Mouse (Mus musculus): ENCODE measurements around the gene Kbtbd7.
"Not testable (repeated sequence)": the region's sequence is repeated elsewhere in the genome, so short reads cannot be mapped to it uniquely, and the experiment has no call there.

Kbtbd7 gene

DNA sequence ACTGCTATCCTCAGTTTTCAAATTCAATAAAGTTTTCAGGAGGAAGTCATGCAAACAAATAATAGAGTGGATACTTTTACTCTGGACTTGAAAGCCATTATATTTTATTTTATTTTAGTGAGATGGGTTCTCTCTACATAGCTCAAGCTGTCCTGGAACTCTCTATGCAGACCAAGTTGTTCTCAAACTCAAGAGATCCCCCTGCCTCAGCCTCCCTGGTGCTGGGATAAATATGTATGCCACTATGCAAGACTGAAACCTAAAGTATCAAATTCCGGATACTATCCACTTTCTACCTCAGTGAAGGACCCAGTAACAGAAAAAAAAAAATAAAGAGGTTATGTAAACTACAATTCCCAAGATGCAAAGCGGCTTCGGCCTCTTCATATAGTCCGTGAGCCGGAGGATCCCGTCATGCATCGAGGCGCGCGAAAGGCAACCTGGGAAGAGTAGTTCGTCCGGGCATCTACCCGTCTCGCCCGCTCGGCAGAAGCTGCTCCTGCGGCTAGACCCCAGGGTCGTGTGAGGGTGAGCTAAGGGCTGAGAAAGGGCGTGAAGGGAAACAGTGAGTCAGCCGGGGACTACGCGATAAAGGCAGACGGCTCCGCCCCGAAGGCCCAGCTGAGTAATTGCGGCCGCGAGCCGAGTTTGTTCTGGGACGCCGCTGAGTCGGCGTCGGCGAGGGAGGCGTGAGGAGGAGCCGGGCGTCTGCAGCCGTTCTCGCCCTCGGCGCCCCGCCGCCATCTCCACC, at the start of gene Kbtbd7:
Gene Kbtbd7 (plus strand): TSS at position 533 of the 751 bp plus-strand sequence.
- DNase-seq (ENCODE audit: low read depth) = peak; percentile 94

DNA sequence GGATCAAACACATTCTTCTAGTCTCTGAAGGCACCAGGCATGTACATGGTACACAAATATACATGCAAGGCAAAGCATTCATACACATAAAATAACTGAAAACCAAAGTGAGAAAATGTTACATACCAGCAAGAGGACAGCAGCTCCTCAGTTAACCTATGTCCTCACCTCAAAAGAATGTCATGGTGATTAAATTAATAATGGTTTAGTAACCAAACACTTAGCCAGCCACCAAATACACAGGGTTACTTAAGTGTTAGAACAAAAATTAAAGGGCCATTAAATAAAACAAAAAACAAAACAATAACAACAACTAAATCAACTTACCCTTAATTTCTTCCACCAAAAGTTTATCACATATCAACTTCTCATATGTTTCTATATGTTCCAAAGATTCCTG, 49.3 kb upstream of the Kbtbd7 start:
- DNase-seq (ENCODE audit: low read depth) = no peak

DNA sequence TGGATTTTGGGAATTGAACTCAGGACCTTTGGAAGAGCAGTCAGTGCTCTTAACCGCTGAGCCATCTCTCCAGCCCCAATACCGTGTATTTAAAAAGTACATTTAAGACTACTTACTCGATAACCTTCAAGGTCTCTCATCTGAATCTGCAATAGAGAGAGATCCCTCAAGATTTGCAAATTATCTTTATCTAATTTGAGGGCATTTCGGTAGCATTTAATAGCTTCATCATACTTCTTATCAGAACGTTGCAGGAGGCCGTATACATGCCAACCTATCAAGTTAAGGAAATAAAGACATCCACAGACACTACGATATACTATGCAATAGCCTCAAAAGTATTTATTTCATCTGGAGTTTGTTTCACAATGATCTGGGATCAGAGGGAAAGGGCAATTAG, 43.2 kb upstream of the Kbtbd7 start:
- no peak for DNase-seq (ENCODE audit: low read depth)

DNA sequence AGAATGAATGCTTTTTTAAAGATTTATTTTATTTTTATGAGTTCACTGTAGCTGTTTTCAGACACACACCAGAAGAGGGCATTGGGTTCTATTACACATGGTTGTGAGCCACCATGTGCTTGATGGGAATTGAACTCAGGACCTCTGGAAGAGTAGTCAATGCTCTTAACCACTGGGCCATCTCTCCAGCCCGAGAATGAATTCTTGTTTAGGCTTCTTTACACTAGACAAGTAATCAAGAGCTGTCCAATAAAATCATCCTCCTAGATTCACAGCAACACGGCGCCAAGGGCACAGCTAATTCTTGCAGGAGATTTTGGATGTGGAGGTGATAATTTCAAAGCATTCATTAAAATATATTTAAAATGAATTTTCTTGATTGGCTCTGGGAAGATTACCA, 38.0 kb upstream of the Kbtbd7 start:
- no peak for DNase-seq (ENCODE audit: low read depth)

DNA sequence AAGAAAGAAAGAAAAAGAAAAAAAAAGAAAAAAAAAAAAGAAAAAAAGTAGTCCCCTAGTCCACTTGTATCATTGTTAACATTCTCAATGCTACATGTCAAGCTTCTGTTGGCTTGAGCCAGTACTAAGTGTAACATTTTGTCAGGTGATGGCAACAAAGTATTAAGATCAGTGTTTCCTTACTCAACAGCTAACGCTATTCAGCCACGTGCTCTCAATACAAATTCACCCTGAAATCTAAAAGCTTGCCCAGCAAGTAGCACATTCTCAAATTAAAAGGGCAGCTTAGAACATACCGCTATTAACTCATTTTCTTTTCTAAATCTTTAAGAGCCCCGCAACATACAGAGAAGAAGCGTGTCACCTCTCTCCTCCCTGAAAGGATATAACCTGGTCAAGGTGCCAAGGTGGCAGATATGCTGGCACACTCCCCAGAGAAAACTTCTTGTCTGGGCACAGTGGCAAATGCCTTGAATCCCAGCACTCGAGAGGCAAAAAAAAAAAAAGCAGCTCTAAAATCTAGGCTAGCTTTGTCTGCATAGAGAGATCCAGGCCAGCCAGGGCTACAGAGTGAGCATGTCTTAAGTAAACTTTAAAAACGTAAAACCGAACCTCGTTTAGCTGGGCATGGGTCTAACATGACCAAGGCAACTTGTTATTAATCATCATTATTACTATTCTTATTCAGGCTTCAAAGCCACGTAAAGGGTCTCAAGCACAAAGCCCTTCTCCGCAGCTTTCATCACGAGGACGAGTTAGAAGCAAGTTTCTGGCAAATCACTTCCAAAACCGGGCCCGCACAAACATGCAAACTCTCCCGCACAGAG, 36.7 kb upstream of the Kbtbd7 start:
- DNase-seq (ENCODE audit: low read depth) = no peak

DNA sequence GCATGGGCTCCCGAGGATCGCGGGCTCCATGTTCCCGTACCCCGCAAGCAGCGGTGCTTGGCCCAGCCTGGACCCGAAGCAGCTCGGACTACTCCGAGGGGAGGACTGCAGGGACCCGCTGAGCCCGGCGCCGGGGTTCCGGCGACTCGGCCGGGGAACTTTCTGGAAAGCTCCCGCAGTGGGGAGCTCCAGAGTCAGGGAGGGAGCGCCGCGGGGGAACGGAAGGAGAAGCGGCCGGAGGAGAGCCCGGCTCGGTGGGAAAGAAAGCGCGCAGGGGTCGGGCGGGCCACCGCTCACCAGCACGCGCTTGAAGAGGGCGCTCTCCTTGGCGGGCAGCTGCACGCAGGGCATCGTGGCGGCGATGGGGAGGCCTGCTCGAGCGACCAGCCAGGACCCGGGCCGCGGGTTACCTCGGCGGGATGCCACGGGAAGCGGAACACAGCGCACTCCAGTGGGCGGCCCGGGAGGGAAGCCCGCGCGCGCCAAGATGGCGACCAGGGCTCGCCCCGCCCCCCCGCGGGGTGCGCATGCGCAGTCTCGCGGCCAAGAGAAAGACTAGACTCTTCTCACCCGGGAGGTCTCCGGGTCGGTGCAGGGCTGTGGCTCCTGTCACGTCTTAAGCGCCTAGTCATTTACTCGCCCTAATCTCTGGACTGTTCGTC, 35.9 kb upstream of the Kbtbd7 start, which contains the start of gene Naa16:
Gene Naa16 (minus strand): TSS at position 514 of the 662 bp plus-strand sequence.
- peak; percentile 89 for DNase-seq (ENCODE audit: low read depth)

DNA sequence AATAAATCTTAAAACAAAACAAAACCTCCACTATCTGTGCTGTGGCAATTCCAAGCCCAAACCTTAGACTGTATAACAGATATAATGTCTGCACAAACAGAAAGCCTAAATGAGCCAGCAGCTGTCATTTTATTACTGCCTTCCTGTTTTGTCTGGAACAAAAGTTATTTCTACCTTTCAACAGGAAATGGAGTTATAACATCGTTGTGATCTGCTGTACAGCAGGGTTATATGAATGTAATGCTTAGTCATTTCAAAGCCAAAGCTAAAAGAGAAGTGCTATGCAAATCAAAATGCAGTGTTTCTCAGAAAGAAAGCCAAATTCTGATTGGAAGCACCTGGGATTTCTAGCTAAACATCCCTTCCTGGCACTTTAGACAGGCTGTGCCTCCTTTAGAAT, 33.0 kb upstream of the Kbtbd7 start:
- DNase-seq (ENCODE audit: low read depth) = no peak

DNA sequence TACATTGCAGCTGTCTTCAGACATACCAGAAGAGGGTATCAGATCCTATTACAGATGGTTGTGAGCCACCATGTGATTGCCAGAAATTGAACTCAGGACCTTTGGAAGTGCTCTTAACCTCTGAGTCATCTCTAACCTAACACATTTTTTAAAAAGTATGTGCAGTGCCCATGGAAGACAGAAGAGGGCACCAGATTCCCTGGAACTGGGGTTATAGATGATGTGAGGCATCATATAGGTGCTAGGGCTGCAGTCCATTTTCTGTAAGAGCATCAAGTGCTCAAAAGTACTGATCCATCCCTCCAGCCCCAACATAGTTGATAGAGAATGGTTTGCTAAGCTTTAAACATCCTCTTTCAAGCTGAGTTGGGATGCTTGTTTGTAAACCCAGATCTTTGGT, 31.7 kb upstream of the Kbtbd7 start:
- peak; percentile 67 for DNase-seq (ENCODE audit: low read depth)

DNA sequence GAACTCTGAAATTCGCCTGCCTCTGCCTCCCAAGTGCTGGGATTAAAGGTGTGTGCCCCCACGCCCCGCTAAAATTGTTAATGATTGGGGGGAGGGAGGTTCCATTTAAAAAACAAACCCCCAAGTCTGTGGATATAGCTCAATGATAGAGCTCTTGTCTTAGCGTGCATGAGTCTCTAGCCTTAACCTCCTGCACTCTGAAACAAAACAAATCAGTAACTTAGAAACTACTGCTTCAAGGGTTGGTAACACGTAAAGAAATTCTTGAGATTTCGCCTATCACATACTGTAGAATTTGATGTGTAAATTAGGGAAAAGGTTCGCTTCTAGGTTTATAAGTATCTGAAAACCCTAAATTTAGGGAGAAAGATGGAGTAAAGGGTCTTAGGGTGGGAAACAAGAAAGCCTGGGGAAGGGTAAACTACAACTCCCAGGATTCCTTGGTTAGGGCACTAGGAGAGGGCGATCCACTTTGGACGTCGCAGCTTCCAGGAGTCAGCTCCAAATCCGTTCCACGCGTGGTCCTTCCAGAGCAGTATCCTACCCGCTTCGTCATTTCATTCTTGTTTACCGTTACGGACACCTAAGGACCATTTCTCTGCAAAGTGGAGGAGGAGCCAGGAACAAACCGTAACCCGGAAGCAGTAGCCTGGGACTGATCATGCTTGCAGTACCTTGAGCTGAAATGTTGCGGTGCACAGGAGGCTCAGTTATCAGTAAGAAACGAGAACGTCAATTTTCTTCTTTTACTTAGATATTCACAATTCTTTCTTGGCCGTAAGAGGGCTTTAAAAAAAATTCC, 28.8 kb upstream of the Kbtbd7 start, which contains the start of gene Mtrf1:
Gene Mtrf1 (plus strand): TSS at position 452 of the 802 bp plus-strand sequence.
- DNase-seq (ENCODE audit: low read depth) = peak; percentile 43

DNA sequence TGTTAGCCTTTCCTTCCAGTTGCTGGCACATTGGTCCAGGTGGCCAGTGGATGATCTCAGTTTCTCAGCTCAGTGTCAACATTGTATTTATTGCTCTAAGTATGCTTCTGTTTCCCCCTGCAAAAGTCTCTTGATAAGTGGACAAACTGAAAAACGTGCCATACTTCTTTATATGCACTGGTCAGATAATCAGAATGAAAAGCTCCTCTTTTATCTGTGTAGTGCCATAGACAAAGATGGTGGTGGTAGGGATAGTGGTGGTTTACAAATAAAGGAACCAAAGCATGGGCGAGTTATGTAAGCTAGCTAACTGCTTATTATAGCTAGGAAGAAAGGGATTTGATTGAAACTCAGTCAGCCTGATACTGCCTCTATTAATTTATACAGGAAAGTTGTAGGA, 18.7 kb upstream of the Kbtbd7 start:
- DNase-seq (ENCODE audit: low read depth) = no peak

DNA sequence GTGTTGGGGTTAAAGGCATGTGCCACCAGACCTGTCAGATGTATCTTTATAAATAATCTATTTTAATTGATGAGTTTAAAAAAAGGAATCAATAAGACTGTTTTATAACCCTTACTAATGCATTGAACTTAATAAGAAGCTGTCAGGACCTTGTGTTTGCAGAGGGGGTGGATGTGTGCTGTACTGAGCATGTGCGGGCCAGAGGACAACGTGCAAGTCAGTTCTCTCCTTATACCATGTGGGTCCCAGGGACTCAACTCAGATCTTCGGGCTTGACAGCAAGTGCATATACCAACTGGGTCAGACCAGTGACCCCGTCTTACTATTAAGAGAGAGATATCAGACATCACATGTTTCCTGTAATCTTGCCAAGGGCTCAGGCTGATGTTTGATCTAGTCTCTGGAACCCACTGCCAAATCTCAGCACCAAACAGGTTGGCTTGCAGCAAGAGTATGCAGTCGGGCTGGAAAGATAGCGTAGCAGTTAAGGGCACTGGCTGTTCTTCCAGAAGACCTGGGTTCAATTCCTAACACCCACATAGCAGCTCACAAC, 17.0 kb upstream of the Kbtbd7 start:
- DNase-seq (ENCODE audit: low read depth) = no peak

DNA sequence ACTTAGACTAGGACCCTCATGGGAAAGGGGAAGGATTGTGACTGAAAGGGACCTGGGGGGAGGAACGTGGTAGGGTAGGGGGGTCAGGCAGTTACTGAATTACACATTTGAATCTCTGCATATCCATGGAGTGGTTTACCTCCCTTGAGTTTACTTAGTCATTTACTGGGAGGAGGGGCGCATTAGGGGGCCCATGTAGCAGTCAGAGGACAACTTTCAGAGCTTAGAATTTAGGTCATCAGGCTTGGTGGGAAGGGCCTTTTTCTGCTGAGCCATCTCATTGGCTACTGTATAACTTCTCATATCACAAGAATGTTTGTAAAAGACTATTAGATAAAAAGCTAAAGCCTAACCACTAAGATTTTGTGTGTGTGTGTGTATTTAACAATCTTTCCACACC, 15.6 kb upstream of the Kbtbd7 start:
- DNase-seq (ENCODE audit: low read depth) = no peak

DNA sequence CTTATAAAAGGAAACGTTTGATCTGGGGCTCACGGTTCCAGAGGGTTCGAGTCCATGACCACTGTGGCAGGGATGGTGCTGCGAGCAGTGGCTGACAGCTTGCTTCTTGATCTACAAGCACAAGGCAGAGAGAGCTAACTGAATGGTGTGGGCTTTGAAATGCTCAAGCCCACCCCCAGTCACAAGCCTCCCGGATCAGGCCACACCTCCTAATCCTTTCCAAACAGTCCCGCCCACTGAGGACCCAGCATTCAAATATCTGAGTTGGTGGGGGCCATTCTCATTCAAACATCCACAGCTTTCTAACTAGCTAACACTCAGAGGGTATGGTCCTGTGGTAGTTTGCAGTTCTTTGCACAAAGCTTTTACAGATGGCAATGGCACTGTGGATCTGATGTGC, 13.2 kb upstream of the Kbtbd7 start:
- DNase-seq (ENCODE audit: low read depth) = no peak

DNA sequence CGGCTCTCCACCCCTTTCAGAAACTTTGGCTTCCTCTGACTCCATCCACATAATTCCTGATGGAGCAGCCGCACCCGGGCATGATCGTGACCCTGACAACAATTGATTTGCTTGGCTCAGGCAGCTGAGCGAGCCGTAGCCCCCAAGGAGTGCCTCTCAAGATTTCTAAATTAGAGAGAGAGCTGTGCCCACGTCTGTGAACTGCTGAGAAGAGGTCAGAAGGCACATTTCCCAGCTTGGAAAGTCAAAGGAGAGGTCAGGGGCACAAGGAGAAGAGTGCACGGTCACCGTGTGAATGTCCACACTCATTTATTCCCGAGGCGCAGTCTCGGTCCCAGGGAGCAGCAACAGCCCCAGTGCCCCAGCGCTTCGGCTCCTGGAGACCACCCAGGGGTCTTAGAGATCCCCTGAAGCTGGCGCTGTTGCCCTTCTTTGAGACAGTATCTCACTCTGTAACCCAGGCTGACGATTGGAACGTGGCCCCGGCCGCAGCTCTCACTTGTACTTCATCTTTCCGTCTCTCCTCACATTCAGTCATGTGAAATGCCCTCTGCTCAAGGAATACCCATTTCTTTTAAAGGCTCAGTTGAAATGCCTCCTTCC, 6.1 kb upstream of the Kbtbd7 start:
- DNase-seq (ENCODE audit: low read depth) = no peak

DNA sequence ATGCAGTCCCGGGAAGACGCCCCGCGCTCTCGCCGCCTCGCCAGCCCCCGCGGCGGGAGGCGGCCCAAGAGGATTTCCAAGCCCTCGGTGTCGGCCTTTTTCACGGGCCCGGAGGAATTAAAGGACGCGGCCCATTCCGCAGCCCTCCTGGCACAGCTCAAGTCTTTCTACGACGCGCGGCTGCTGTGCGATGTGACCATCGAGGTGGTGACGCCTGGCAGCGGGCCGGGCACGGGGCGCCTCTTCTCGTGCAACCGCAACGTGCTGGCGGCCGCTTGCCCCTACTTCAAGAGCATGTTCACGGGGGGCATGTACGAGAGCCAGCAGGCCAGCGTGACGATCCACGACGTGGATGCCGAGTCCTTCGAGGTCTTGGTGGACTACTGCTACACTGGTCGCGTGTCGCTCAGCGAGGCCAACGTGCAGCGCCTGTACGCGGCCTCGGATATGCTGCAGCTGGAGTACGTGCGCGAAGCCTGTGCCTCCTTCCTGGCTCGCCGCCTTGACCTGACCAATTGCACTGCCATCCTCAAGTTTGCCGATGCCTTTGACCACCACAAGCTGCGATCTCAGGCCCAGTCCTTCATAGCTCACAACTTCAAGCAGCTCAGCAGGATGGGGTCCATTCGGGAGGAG, 537 bp downstream of the Kbtbd7 start:
- DNase-seq (ENCODE audit: low read depth) = not testable (repeated sequence)

DNA sequence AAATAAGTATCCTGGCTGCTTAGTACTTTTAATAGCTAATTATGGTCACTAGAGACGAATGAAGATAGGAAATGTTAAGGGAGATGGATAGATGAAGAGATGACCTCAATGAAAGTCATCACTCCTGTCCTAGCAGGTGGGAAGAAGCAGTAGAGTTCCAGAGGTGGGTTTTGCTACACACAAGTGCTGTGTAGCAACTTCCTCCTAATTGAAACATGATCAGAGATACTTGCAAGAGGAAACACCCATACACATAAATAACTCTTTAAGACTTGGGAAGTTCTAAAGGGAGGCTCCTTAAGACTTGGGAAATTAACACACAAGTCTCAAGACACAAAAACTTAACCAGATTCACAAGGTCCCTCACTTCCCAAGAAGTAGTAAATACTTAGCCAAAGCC, 7.8 kb downstream of the Kbtbd7 start:
- no peak for DNase-seq (ENCODE audit: low read depth)

DNA sequence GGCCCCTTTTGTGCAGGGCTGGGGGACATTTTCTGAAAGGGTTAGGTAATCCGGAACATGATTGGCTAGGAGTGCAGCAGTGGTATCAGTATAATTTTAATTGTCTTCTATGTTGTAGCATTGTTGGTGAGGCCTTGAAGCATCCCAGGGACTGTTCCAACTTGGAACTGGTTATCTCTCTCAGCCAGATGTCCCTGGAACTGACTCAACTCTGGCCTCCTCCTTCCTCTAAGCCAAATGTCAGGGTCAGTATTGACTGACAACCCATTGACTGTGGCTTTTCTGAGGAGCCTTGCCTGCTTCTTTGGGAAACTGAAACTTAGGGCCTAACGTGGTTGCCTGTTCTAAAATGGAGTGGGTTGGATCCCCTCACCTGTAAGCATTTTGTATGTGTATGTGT, 14.3 kb downstream of the Kbtbd7 start:
- no peak for DNase-seq (ENCODE audit: low read depth)

DNA sequence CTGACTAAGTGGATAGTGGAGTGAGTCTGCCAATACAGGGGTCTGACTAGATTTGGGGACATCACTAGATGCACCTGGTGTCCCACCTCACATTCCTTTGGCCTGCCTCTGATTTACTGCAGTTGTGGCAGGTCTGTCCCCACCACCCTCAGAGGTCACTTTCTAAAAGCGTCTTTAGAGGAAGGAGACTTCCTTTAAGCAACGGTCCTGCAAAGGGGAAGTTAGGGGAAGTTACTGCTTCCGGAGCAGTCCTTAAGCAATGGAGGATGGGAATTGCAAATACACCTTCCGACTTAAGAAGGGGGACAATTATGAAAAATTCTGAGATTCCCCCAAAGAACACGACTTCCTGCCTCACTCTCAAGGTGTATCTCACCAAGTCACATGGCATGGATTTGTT, 15.1 kb downstream of the Kbtbd7 start:
- no peak for DNase-seq (ENCODE audit: low read depth)

DNA sequence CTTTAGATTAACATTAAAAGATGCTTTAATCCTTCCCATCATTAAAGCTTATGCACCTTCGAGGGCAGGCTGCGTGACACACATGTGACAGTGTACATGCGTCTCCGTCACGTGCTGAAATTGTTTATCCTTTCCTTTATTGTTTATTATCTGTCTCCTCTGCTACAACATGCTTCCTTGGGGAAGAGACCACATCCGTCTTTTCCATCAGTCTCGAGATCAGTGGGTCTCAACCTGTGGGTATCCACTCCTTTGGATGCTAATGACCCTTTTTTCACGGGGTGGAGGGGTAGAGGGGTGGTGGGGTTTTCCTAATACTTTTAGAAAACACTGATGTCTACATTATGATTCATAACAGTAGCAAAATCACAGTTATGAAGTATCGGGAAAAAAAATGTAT, 18.3 kb downstream of the Kbtbd7 start:
- no peak for DNase-seq (ENCODE audit: low read depth)

DNA sequence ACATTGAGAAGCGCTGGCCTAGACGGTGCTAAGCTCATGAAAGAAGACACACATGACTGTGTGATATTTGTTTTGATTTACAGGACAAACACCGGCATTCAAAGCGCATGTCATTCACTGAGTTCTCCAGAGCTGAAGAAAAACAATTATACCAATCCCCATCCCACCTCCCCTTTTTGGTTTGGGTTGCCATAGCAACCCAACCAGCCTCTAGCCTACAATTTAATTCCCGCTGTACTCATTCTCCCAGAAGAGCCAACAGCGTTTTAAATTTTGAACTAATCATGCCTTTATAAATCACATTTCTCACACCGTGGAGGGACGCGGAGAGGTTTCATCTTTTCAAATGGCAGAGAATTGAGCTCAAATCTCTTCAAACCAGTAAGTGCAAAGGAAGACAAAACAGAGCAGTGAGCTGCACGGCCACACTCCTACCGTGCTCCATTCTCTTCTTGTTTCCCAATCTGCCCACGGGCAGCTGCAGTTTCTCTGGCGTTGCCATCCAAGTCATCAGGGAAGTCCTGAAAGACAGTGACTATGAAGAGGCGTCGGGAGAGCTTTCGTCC, 18.8 kb downstream of the Kbtbd7 start:
- no peak for DNase-seq (ENCODE audit: low read depth)
